Comparison of ENCODE assay signal across 9 mouse cellular contexts in genomic region chr12:66470868-66471267, GRCm38 (mm10).
A peak's percentile ranks its signal among the peaks of the same experiment; 100 is the strongest.
DNase-seq lines count a peak whose midpoint lies in the region; ATAC-seq and TF ChIP-seq lines count a peak whose summit lies in the region.
"Had no signal": no experiment of that assay in that cellular context is flagged by ENCODE, and none has a peak within 500 bp of the region (broad histone marks: within the 10 kb centered on the region; RNA-seq: fewer than 3 reads in every experiment).

No protein-coding gene starts in this region.

- H3K9ac ChIP-seq in lung, postnatal 0 days (replicated peaks; ENCODE audit: low read depth), result no peak overlapping the region
- no peak overlapping the region for H3K9ac ChIP-seq in hindbrain, embryonic 15.5 days
- no peak overlapping the region for H3K9ac ChIP-seq in neural tube, embryonic 12.5 days

- no peaks in the 10 kb centered on the region for H3K36me3 ChIP-seq in lung, postnatal 0 days (ENCODE audit: insufficient read depth, low read length)
- H3K36me3 ChIP-seq in hindbrain, embryonic 15.5 days, result no peaks in the 10 kb centered on the region
- no peaks in the 10 kb centered on the region for H3K36me3 ChIP-seq in neural tube, embryonic 12.5 days
- H3K36me3 ChIP-seq: G1E had no signal

- no peaks in the 10 kb centered on the region for H3K27me3 ChIP-seq in lung, postnatal 0 days (replicated peaks; ENCODE audit: insufficient read depth, low read length)
- H3K27me3 ChIP-seq in hindbrain, embryonic 15.5 days, result no peaks in the 10 kb centered on the region
- H3K27me3 ChIP-seq in neural tube, embryonic 12.5 days (replicated peaks), result no peaks in the 10 kb centered on the region

- WGBS in lung, postnatal 0 days, result 51% methylated on average over 4 of the region's 4 CpGs
- 28% methylated on average over 4 of the region's 4 CpGs for WGBS in hindbrain, embryonic 15.5 days
- 23% methylated on average over 4 of the region's 4 CpGs for WGBS in neural tube, embryonic 12.5 days

- no peak for TF ChIP-seq CTCF in lung, postnatal 0 days (IDR thresholded peaks at IDR 0.05)

- H3K4me1 ChIP-seq in lung, postnatal 0 days (ENCODE audit: insufficient read depth, low read depth, low read length), result no peaks in the 10 kb centered on the region
- H3K4me1 ChIP-seq in hindbrain, embryonic 15.5 days (replicated peaks), result 0 out of 2 replicates have a peak, but pooled peaks cover 7% of the 10 kb centered on the region
- no peaks in the 10 kb centered on the region for H3K4me1 ChIP-seq in neural tube, embryonic 12.5 days

- H3K9me3 ChIP-seq in lung, postnatal 0 days (ENCODE audit: low read length), result no peaks in the 10 kb centered on the region
- no peaks in the 10 kb centered on the region for H3K9me3 ChIP-seq in hindbrain, embryonic 15.5 days
- no peaks in the 10 kb centered on the region for H3K9me3 ChIP-seq in neural tube, embryonic 12.5 days
- H3K9me3 ChIP-seq: G1E had no signal

- no peak overlapping the region for H3K4me3 ChIP-seq in lung, postnatal 0 days (ENCODE audit: low read depth, low read length)
- H3K4me3 ChIP-seq in hindbrain, embryonic 15.5 days, result no peak overlapping the region
- H3K4me3 ChIP-seq in neural tube, embryonic 12.5 days, result no peak overlapping the region

- no peak overlapping the region for H3K4me2 ChIP-seq in lung, postnatal 0 days (replicated peaks; ENCODE audit: low read depth, low read length)
- peak overlapping the region; percentile 4; the same call in 1 of the 2 replicates for H3K4me2 ChIP-seq in hindbrain, embryonic 15.5 days
- peak overlapping the region; percentile 44 for H3K4me2 ChIP-seq in neural tube, embryonic 12.5 days (replicated peaks)

- no peak overlapping the region for H3K27ac ChIP-seq in lung, postnatal 0 days (ENCODE audit: low read length)
- H3K27ac ChIP-seq in hindbrain, embryonic 15.5 days (replicated peaks), result peak overlapping the region; percentile 58
- H3K27ac ChIP-seq in neural tube, embryonic 12.5 days, result no peak overlapping the region

- no peak for TF ChIP-seq EP300 in lung, postnatal 0 days (IDR thresholded peaks at IDR 0.05)

- peak; percentile 5 for DNase-seq in lung, postnatal 0 days (ENCODE audit: low spot score)
- DNase-seq in lung, postnatal 36 days, result no peak
- DNase-seq in embryo, embryonic 9.5 days (ENCODE audit: extremely low spot score), result peak; percentile 7
- DNase-seq in spleen, postnatal 14 days (ENCODE audit: low spot score in 2 of 2), result no peak
- no peak for DNase-seq in adrenal gland, postnatal 4 days (ENCODE audit: low spot score in 2 of 2)

- ATAC-seq in lung, postnatal 0 days, result no peak
- peak; percentile 59; the same call in 1 of the 2 replicates for ATAC-seq in hindbrain, embryonic 15.5 days (ENCODE audit: low FRiP score, low read depth)
- ATAC-seq in neural tube, embryonic 12.5 days (ENCODE audit: low FRiP score, low read depth), result peak; percentile 84
- ATAC-seq: inflammation-experienced regulatory T-cells, adult 6 months had no signal

Comparison
In these comparisons a context has a peak if more than half of its experiments do, and no peak if none do; other contexts are left out.
1. DNase-seq: peak in lung, postnatal 0 days (single experiment) and embryo, embryonic 9.5 days (single experiment); none in lung, postnatal 36 days (single experiment), spleen, postnatal 14 days (0 of 2) and adrenal gland, postnatal 4 days (0 of 2).